Mouse (Mus musculus) frontal cortex, postnatal 10 days (tissue): ENCODE measurements around the gene 3110021N24Rik.

Experiments used
- DNase-seq, 2 experiments: peaks; one replicate each; pipeline ENCODE4 v3.0.0; 2022; ENCODE audit warnings: low spot score in 2 of 2, mixed read lengths in 1 of 2

3110021N24Rik gene

GRCm38 (mm10) chr4:108796701-108797100, 77.3 kb downstream of the 3110021N24Rik start:
- no peak for DNase-seq

- peak in 1 of 2 experiments; percentile 42 for DNase-seq
These were observed 78.8 kb downstream of the 3110021N24Rik start for GRCm38 (mm10) chr4:108798083-108798830.

- DNase-seq = no peak
These were observed 84.1 kb downstream of the 3110021N24Rik start for GRCm38 (mm10) chr4:108803535-108803934.

- DNase-seq = no peak
These were observed 91.7 kb downstream of the 3110021N24Rik start for GRCm38 (mm10) chr4:108811142-108811541.

- DNase-seq = no peak
These were observed 92.1 kb downstream of the 3110021N24Rik start for GRCm38 (mm10) chr4:108811550-108811949.

DNA sequence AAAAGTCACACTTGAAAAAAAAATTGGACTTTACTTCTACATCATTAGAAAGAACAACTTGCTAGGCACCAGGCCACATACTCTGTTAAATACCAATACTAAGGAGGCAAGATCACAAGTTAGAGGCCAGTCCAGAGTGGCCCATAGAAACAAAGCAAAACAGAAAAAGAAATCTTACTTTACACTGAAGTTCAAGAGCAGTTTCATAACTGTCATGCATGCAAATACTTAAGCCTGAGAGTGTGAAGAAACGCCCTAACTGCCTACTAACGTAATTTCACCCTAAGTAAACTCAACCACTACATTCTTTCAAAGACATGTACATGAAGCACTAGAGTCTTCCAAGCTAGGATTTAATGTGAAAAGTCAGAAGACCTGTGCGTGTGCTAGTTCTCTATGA, 106.2 kb downstream of the 3110021N24Rik start:
- no peak for DNase-seq

DNA sequence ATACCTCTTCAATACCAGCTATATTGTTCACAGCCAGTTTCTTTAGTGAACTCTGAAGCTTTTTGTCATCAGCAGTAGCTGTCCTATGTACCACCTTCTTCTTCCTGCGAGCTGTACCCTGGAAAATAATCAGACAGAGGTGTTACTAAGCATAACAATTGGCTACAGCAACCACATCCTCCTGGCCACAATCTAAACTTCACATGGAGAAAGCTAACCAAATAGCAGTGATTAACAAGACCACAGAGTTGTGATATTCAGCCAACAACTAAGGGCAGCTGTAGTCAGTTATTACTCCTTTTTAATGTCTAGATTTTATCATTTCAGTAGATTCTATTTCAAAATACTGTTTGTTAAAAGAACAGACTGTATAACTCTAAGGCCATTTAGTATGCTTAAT, 106.6 kb downstream of the 3110021N24Rik start:
- no peak for DNase-seq

- no peak for DNase-seq
These were observed 107.2 kb downstream of the 3110021N24Rik start for GRCm38 (mm10) chr4:108826643-108827042.

DNA sequence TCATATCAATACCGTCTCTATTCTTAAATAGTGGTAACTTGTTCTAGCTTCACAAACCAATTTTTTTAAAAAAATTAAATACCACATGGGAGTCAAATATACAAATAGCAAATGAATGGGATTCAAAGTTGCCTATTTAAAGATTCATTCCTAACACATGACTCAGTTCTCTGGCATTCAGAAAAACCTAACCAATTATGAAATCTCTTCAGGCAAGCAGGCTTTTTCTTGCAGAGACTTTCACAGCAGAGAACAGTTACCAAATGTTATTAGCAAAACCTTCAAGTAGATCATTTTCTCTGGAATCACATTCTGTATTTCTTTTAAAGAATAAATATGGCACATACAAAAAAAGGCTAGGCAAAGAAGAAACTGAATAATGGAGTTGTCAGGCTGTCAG, 111.2 kb downstream of the 3110021N24Rik start:
- DNase-seq = no peak
